Mouse (Mus musculus) E14TG2a.4 (cell line): ENCODE measurements around the gene Gabrb1.

Source experiments
- H3K27me3 ChIP-seq: 2 replicates; pipeline ENCODE4 v1.6.1; 2014; ENCODE audit warnings: low read length, control low read depth; ENCODE audit not compliant: insufficient read depth
- H3K36me3 ChIP-seq: 2 replicates; pipeline ENCODE4 v1.6.1; 2014; ENCODE audit warnings: low read length, control low read depth; ENCODE audit not compliant: insufficient read depth
- H3K4me1 ChIP-seq: replicated peaks from 2 replicates; pipeline ENCODE4 v1.6.1; 2014; ENCODE audit warnings: low read depth, low read length, control low read depth
- H3K4me3 ChIP-seq: replicated peaks from 2 replicates; pipeline ENCODE4 v1.5.1; 2014; ENCODE audit warnings: mild to moderate bottlenecking, low read length
- H3K9me3 ChIP-seq: 2 replicates; pipeline ENCODE4 v1.6.1; 2014; ENCODE audit warnings: low read length, control low read depth
- CTCF ChIP-seq: conservative IDR thresholded peaks from 2 replicates; pipeline ENCODE4 v1.5.1; 2014; ENCODE audit warnings: low read length
- NANOG ChIP-seq: IDR thresholded peaks from 2 replicates; pipeline ENCODE4 v1.6.1; 2014; ENCODE audit warnings: borderline replicate concordance, low read length, mixed read lengths
- POU5F1 ChIP-seq: IDR thresholded peaks from 2 replicates; pipeline ENCODE4 v1.6.1; 2014; ENCODE audit warnings: low read length, borderline replicate concordance

Gene Gabrb1

DNA sequence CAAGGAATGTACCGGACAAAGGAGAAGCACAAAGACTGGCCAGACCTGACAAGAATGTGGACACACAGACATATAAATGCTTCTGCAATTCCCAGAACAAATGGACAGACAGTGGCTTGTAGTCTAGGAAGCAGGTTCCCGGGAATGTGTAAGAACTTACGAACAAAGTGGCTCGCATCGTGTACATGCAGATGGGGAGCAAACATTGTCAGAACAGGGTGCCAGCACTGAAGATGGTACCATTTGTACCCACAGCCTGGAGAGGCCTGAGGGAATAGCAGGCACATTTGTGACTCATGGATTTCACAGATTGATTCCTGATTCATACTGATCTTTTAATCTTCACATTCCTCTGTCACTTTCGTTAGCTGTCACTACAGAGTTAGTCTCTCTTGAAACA is 103.2 kb downstream of the Gabrb1 start:
- Histone ChIP-seq H3K36me3 (no peaks in the 10 kb centered on the region), H3K4me1 (no peaks in the 10 kb centered on the region), H3K9me3 (no peaks in the 10 kb centered on the region), H3K4me3 (no peak overlapping the region), H3K27me3 (no peaks in the 10 kb centered on the region)
- no peak for TF ChIP-seq POU5F1
- no peak for TF ChIP-seq CTCF
- TF ChIP-seq NANOG: no peak

- Histone ChIP-seq H3K4me1 (no peaks in the 10 kb centered on the region), H3K9me3 (no peaks in the 10 kb centered on the region), H3K36me3 (no peaks in the 10 kb centered on the region), H3K4me3 (no peak overlapping the region), H3K27me3 (no peaks in the 10 kb centered on the region)
- no peak for TF ChIP-seq POU5F1
- no peak for TF ChIP-seq NANOG
- no peak for TF ChIP-seq CTCF
These were observed 123.7 kb downstream of the Gabrb1 start for GRCm38 (mm10) chr5:71781514-71782179.

GRCm38 (mm10) chr5:71822862-71823261 is 164.9 kb downstream of the Gabrb1 start:
- TF ChIP-seq CTCF (no peak), POU5F1 (no peak), NANOG (no peak)
- no peaks in the 10 kb centered on the region for H3K27me3 ChIP-seq

DNA sequence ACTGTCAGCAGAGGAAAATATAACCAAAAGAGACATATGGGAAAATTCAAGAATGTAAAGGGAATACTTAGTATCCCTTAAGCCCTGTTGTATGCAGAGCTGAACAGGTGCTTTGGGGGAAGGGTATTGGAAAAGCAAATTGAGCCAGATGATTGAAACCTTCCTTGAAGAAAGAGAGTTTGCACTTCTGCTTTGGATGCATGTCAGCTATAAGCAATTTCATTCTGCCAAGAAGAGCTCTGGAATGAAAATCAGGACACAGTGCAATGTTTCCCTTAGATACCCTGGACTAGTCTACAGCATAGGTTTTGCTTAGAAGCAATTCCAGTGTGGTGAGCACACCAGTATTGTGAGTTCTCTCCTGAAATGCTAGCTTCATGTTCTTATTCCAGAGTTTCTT is 170.4 kb downstream of the Gabrb1 start:
- no peaks in the 10 kb centered on the region for H3K36me3 ChIP-seq
- no peak overlapping the region for H3K4me3 ChIP-seq
- no peaks in the 10 kb centered on the region for H3K4me1 ChIP-seq
- TF ChIP-seq POU5F1: no peak
- no peak for TF ChIP-seq CTCF
- TF ChIP-seq NANOG: no peak
- H3K9me3 ChIP-seq: peaks cover 11% of the 10 kb centered on the region
- no peaks in the 10 kb centered on the region for H3K27me3 ChIP-seq

More at GRCm38 (mm10) chr5:71822862-71823261, 164.9 kb downstream of the Gabrb1 start:
- no peaks in the 10 kb centered on the region for H3K4me1 ChIP-seq
- peaks cover 5% of the 10 kb centered on the region; the same call in 1 of the 2 replicates for H3K9me3 ChIP-seq
- H3K36me3 ChIP-seq: no peaks in the 10 kb centered on the region
- no peak overlapping the region for H3K4me3 ChIP-seq

GRCm38 (mm10) chr5:71828996-71829395 is 171.1 kb downstream of the Gabrb1 start:
- Histone ChIP-seq H3K4me3 (no peak overlapping the region), H3K9me3 (peaks cover 11% of the 10 kb centered on the region), H3K27me3 (no peaks in the 10 kb centered on the region), H3K36me3 (no peaks in the 10 kb centered on the region), H3K4me1 (no peaks in the 10 kb centered on the region)
- TF ChIP-seq NANOG (no peak), CTCF (no peak), POU5F1 (no peak)

DNA sequence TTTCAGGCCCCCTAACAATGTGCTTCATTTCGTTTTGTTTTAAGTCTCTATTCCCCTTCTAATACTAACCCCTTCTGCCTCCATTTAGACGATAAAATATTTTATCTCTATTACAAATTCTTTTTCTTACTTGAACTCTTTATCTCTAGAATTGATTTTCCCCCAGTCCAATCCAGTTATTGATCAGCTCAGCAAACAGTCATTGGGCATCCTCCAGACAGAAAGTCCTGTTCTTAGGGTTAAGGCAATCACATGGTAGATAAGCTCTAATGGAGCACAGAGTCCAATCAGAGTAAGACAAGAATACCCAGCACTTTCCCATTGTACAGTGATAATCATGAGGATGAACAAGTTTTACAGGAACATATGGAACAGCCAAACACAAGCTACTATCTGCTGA is 172.4 kb downstream of the Gabrb1 start:
- TF ChIP-seq POU5F1 (no peak), CTCF (no peak), NANOG (no peak)
- Histone ChIP-seq H3K9me3 (peaks cover 11% of the 10 kb centered on the region), H3K36me3 (no peaks in the 10 kb centered on the region)

DNA sequence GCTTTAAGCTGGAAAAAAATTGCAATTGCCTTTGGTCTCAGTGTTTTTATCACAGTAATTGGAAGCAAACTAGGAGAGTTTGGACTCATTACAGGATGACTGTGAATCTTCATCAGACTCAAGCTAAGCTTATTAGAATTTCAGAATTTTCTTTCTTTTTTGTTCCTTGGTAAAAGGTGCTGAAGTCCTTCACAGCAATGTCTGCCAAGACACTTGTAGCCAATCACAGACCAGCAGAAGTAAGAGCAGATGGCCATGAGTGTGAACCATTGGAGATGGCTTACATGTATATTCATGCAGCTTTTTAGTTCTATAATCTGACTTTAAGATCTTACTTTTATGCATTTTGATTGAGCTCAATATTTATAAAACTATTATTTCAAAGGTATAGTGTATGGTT is 184.3 kb downstream of the Gabrb1 start:
- Histone ChIP-seq H3K9me3 (no peaks in the 10 kb centered on the region), H3K27me3 (no peaks in the 10 kb centered on the region), H3K36me3 (no peaks in the 10 kb centered on the region), H3K4me3 (no peak overlapping the region), H3K4me1 (no peaks in the 10 kb centered on the region)
- no peak for TF ChIP-seq NANOG
- TF ChIP-seq POU5F1: no peak
- TF ChIP-seq CTCF: no peak

More for the DNA sequence above, 172.4 kb downstream of the Gabrb1 start:
- H3K4me1 ChIP-seq: no peaks in the 10 kb centered on the region
- H3K27me3 ChIP-seq: no peaks in the 10 kb centered on the region
- H3K4me3 ChIP-seq: no peak overlapping the region

- no peaks in the 10 kb centered on the region for H3K4me1 ChIP-seq
- no peaks in the 10 kb centered on the region for H3K36me3 ChIP-seq
- no peaks in the 10 kb centered on the region for H3K9me3 ChIP-seq
- TF ChIP-seq CTCF (no peak), NANOG (no peak), POU5F1 (no peak)
- no peaks in the 10 kb centered on the region for H3K27me3 ChIP-seq
- H3K4me3 ChIP-seq: no peak overlapping the region
These were observed 240.3 kb downstream of the Gabrb1 start for GRCm38 (mm10) chr5:71898214-71898613.

GRCm38 (mm10) chr5:71903399-71903798 is 245.5 kb downstream of the Gabrb1 start:
- Histone ChIP-seq H3K36me3 (no peaks in the 10 kb centered on the region), H3K4me1 (no peaks in the 10 kb centered on the region), H3K4me3 (no peak overlapping the region), H3K27me3 (no peaks in the 10 kb centered on the region), H3K9me3 (no peaks in the 10 kb centered on the region)
- TF ChIP-seq NANOG: no peak
- no peak for TF ChIP-seq CTCF
- no peak for TF ChIP-seq POU5F1
